Mouse (Mus musculus): ENCODE data around the gene Atp10a.

DNA sequence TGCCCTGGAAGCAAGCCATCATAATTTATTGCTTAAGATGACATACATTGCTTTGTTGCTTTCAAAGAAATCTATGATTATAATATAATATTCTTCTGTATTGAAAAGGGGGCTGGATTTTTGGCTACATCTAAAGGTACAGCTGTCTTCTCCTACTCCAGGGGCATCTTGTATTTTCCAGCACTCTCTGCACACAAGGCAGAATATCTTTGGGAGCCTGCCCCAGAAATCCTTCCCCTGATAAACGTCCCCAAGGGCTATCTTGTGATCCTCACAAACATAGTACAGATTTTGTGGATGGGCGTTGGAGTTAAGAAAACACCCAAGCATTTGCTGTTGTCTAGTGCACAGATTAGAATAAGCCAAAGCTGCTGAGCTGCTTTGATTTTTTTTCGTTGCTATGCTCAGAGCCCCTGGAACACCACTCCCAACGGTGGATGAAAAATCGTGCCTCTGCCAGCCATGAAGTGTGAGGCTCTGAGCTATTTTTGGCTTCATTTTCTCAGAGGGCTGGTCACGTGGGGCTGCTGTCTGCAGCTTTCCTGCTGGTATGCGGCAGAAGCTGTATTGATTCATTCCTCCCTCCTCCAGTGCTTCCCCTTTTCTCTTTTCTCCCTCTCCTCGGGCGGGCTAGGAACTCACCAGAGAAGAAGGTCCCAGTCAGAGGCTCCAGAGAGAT is 187.9 kb downstream of the Atp10a start:
- TF ChIP-seq CTCF (conservative IDR thresholded peaks at IDR 0.05; ENCODE audit: insufficient read depth, insufficient read length, low read depth, low read length) = no peak
- no peak for TF ChIP-seq POLR2A (IDR thresholded peaks at IDR 0.05; ENCODE audit: low read depth, low read length)
